ENCODE assay signal across 26 mouse cellular contexts in genomic region chr13:23689459-23689858, GRCm38 (mm10). TPM values are rescaled to one million over a fixed set of nuclear protein-coding genes. Genes with fewer than 3 reads are reported as not detected.
"Had no signal": no experiment of that assay in that cellular context is flagged by ENCODE, and none has a peak within 500 bp of the region (broad histone marks: within the 10 kb centered on the region; RNA-seq: fewer than 3 reads in every experiment).

No protein-coding gene starts in this region.

- H3K27me3 ChIP-seq: limb, embryonic 13.5 days had no signal

- DNase-seq: kidney, adult 2 months; kidney, postnatal 25 days; layer of hippocampus, adult 9-11 months; lung, embryonic 14.5 days; midbrain, embryonic 14.5 days; thymus, adult 18-20 months had no signal

- H3K4me3 ChIP-seq: layer of hippocampus, adult 2 months; limb, embryonic 13.5 days had no signal

- H3K9me3 ChIP-seq: limb, embryonic 13.5 days had no signal

- ATAC-seq: intestine, postnatal 0 days; lung, postnatal 0 days had no signal

- H3K36me3 ChIP-seq: limb, embryonic 13.5 days had no signal

- H3K9ac ChIP-seq: limb, embryonic 13.5 days; lung, embryonic 14.5 days had no signal

- H3K4me2 ChIP-seq: limb, embryonic 13.5 days; lung, embryonic 14.5 days; midbrain, embryonic 11.5 days had no signal

- H3K27ac ChIP-seq: kidney, postnatal 0 days; layer of hippocampus, adult 2 months; limb, embryonic 13.5 days; macrophage had no signal

RNA-seq across cellular contexts. Expression of gene Hist1h1t, which starts 6.2 kb away (rescaled TPM):
- total RNA-seq: layer of hippocampus, adult 2 months; layer of hippocampus, postnatal 25 days; left cerebral cortex, adult 18-20 months; left cerebral cortex, postnatal 10 days; left cerebral cortex, postnatal 36 days; liver, adult 2 months had no signal
- polyA plus RNA-seq: intestine, embryonic 14.5 days; intestine, postnatal 0 days; kidney, adult 2 months; kidney, embryonic 14.5 days; kidney, postnatal 0 days; large intestine, adult 2 months; liver, adult 2 months; lung, embryonic 14.5 days; macrophage; midbrain, embryonic 11.5 days; midbrain, embryonic 14.5 days; midbrain, postnatal 0 days; neural tube, embryonic 11.5 days; neural tube, embryonic 14.5 days; small intestine, adult 2 months; spleen, adult 2 months had no signal
